Mouse (Mus musculus): ENCODE data around the gene Cacna1d.

Gene Cacna1d

DNA sequence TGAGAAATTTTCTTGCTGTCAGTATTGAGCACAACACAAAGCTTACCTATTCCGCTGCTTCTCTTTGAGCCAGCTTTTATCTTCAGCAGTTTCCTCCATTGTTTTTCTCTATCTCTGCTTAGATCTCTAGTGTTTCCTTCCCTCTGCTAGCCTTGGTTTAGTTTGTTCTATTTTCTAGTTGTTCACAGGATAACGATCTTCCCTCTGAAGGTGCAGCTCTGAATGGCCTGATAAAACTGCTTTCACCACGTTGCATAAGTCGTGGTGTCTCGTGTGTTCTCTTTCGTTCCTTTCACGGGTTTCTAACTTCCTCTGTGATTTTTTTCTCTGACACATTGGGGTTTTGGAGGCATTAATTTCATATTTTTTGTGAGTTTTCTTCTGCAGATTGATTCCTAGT lies 466.9 kb downstream of the Cacna1d start:
- peak; percentile 55 for DNase-seq (ENCODE audit: low read depth, low spot score)

DNA sequence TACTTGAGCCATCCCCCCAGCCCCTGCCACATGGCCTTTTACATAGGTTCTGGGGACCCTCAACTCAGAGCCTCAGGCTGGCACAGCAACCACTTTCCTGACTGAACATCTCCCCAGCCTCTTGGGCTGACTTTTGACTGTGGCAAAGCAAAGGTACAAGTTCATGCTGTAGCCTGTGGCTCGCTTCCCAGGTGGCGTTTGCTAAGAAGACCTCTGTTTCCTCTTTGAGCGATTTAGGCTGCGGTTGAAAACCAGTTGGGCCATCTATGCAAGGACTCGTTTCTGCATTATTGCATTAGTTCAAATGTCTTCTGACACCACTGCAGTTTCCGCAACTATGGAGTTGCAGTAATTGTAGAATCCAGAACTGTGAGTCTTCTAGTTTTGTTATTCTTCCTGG lies 468.8 kb downstream of the Cacna1d start:
- DNase-seq (ENCODE audit: low read depth, low spot score) = no peak

DNA sequence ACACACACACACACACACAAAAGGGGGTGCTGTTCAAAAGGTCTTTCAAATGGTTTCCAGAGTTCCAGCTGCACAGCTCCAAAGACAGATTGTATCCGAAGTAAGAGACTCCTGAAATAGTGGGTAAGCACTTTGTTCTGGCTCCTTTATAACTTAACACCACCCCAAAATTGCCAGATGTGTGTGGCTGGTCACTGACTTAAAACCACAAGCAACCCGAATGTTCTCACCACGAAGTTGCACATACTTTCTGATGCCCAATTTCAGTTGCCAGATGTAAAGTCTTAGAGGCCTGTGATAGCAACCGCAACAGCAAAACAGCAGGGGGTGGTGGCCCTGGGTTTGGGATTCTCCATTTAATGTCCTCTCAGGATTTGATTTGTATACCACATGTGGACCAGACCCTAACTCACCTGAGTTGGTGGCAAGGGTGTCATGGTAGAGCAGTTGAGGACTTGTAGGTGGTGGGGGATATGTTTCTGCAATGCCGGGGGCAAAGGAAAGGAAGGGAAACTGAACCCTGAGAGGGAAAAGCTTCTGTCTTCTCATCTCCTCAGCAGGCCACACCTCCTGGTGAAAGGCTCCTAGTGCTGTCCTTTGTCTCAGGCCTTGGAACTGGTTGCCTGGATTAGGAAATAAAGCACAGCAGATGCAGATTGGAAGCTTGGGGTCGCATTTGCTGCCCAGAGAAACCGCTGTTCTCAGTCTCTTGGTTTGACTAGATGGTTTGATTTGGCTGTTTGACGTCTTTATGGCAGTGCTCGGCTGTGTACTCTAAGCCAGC lies 471.3 kb downstream of the Cacna1d start:
- no peak for DNase-seq (ENCODE audit: low read depth, low spot score)

DNA sequence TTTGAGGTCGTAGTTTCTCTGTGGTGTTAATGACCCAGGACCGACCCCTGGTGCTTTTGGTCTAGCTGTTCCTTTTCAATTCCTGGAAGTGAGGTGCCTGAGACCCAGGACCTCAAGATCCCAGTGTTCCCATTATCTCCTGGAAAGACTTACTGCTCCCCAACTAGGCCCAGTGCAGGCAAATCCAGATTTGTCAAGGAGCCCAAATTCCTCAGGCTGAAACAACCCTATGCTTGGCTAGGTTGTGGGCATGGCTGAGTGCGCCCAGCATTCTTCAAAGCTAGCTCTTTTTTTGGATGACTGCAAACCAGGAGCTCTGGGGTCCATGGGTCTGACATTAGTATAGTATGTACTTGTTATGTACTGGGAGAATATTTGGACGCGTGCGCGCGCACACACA lies 471.9 kb downstream of the Cacna1d start:
- no peak for DNase-seq (ENCODE audit: low read depth, low spot score)

DNA sequence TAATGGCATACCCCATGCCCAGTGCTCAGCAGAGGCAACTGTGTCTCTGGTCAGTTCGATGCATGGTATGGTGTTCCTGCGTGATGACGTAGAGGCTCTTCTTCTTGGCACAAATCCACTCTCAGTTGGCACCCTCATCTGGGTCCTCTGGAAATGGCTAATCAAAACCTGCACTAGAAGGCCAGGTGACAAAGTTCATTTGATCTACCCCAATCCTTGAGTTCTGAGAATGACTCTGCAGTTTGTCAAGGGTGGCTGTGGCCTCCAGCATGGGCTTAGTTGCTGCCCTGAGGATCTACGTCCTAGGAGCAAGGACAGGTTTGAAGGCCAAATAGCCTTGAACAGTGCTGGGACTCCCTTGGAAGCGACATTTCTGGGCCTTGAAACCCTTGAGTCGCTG lies 472.4 kb downstream of the Cacna1d start:
- no peak for DNase-seq (ENCODE audit: low read depth, low spot score)

DNA sequence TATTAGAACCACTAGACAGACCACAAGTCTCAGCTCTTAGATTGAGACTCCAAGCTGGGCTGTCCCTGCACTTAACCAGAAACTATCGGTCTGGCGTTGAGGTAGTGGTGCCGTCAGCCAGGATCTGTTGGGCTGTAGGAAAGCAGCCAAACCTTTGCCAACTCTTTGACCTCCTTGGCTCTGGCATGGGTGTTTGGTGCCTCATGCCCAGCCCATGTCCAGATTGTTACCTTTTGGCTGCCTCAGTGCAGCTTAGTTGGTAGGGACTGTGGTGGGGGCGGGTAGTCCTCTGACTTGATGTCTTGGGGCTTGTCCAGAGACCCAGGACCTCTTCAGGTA lies 472.8 kb downstream of the Cacna1d start:
- DNase-seq (ENCODE audit: low read depth, low spot score) = no peak

DNA sequence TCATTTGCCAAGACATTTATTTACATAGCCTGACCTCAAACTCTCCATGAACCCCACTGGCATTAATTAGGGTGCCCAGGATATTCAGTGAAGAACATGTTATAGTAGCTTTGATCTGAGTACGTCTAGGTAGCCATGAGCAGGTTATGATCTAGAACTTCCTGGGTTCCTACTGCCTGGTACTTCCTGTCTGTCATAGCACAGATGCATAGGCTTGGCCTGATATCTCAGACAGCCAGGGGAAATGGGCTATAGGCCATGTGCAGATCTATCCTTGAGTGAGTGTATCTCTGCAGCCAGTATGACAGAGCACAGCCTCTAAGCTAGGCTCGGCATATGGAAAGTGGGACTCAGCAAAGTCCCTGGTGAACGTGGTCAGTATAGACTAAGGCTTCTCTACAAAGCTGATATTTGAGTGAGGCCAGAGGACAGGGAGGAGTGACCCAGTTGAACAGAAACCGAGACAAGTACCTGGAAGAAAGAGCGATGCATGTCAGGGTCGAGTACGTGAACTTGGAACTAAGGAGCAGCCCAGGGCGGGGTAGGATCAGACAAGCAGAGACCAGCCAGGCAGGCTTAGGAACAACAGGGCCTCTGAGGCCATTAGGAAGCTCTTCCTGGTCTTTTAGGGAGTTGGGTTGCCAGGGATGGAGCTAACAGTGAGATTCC lies 473.3 kb downstream of the Cacna1d start:
- DNase-seq (ENCODE audit: low read depth, low spot score) = peak; percentile 22

DNA sequence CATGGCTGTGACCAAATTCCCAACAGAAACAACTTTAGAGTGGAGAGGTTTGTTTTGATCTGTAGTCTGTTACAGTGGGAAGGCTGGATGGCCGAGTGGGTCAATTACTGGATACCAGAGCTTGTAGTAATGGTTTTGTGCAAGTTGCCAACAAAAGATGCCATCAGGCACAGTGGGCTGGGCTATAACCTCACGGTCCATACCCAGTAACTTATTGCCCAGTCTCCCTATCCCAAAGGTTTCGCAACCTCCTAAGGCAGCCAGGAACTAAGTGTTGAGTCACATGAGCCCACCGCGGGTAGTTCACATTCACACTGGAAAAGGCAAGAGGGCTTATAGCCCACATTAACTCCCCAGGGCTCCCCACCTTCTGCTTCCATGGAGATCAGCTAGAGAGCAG lies 474.6 kb downstream of the Cacna1d start:
- no peak for DNase-seq (ENCODE audit: low read depth, low spot score)

DNA sequence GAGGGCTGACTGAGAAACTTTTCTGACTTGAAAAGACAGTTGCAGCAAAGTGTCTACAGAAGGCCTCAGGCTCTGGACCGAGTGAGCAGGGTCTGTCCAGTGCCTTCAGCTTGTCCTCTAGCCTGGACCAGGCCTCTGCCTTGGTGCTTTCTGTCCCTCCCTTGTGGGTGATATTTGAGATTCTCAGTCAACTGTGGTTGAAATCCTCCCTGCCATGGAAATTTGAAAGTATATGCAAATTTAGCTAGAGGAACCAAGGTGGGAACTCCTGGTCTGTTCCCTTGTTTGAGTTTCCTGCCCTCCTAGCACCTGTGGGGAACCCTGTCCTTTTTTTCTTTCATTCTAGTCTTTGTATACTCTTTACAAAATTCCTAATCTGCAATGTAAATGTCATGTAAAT lies 476.2 kb downstream of the Cacna1d start:
- DNase-seq (ENCODE audit: low read depth, low spot score) = no peak

DNA sequence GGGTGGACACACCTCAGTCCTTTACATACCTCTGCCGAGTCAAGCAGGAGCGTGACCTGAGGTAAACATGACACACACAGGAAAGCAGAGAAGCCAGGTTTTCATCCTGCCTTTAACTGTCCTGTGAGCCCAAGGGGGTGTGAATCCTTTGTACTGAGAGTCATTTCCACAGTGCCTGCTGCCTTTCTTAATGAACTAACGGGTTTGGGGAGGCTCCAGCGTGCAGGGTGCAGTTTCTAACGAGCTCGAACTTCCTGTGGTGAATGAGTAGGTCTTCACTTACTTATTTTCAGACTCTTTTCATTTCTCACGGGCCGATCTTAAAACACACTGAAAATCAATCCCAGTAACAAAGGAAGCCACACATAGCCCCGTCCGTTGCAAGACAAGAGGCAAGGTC lies 476.8 kb downstream of the Cacna1d start:
- peak; percentile 53 for DNase-seq (ENCODE audit: low read depth, low spot score)

DNA sequence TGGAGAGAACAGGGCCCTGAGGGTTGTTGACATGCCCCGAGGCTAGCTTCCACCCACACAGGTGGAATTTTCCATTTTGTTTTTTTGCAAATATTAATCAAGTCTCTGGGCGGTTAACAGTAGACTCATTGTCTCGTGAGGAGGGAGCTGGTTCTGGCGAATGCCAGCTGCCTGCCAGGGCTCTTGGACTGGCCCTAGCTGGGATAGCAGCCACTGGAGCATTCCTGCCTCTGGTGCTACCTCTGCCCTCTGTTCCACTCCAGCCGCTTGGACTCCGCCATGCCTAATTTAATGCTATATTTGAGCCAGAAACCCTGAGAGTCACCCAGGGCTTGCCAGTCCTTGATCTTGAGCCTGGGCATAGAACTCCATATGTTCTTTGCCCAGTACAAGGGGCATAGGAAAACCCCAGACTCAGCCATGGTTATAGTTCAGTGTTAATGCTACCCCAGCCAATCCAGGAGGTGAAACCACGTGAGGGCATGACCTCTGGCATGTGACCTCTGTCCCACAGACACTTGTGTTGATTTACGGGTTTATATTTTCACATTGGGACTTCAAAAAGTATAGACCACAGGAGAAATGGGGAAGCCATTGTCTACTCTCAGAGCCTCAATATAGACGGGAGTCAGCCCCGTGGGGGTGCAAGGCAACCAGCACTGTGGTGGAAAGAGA lies 479.2 kb downstream of the Cacna1d start:
- DNase-seq (ENCODE audit: low read depth, low spot score) = peak; percentile 29

DNA sequence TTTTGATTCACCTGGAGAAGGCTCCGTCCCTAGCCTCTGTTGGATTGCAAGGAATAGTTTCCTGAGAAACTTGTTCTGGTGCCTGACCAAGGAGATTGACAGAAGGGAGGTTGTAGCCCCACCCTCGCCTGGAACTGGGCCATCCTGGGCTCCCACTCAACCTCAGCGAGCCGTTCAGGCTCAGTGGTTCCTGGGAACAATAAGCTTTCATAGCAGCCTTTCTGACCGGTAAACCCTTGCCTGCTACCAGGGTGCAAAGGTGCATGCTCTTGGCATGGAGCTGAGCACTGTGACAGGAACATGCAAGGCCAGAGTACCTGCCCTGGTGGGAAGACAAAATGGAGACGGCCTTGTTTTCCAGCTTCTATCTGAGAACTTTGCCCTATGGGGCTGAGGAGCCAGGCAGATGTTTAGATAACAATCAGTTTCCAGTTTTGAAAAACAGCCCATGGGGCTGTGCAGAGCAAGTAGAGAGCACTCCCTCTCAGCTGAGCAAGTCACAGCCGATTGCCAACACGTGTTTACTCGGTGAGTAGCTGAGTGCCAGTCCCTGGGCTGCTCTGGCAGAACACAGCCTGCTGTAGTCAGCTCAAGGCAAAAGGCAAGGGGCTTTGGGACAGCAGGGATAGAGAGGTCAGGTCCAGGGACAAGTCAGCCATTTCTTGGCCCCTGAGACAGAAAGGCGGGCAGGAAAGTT lies 481.2 kb downstream of the Cacna1d start:
- DNase-seq (ENCODE audit: low read depth, low spot score) = peak; percentile 27

DNA sequence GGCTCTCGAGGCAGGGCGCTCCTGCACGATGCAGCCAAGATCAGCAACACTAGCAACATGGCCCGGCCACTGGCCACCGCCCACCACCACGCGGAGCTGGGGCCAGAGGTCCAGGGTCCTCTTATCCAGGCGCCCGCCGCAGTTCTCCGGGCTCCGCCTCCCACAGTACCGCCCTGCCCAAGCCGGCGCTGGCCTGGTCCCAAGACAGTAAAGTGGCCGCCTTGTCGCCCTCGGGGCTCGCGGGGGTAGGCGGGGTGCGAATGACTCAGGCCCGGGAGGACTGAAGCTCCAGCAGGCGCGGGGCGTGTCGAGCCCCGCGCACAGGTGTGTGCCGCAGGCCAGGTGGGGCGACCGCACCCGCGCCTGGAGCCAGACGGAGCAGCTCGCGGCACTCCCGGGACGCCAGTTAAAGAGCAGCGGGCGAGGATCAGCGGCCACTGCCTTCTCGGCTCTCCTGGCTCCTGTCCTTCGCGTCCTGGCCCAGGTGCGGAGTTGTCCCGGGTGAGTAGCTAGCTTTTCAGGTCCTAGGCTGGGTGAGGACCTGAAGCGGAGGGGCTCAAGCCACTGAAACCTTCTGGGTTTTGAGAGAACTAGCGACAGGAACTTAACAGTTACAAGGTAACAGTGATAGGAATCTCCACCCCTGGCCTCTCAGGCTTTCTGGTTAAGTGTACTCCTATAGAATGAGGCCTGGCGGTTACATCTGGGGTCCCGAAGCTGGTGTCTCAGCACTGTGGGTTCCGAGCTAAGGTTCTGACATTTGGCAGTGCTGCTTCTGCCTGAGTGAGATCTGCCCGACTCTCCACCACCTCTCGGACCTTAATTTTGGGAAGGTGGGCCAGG lies 482.3 kb downstream of the Cacna1d start, which contains the start of the genes Il17rb and Chdh:
Gene Il17rb, minus strand, starts transcription at position 164 of the 843 bp plus-strand sequence.
Gene Chdh, plus strand, starts transcription at position 291 of the 843 bp plus-strand sequence.
- DNase-seq (ENCODE audit: low read depth, low spot score) = peak; percentile 47

DNA sequence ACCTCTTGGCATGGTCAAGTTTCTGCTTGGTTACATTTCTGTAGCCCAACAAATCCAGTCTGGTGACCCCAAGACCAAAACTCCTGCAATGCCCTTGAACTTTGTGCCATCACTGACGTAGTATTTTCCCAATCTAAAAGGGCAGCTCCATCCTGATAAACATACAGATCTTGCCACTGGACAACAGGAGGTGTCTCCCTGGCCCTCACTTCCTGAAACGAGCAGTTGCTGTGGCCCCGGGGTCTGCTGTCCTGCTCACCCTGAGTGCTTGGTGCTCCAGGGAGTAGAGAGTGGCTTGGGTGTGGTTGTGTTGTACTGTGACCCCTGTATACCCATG lies 491.8 kb downstream of the Cacna1d start:
- no peak for DNase-seq (ENCODE audit: low read depth, low spot score)

DNA sequence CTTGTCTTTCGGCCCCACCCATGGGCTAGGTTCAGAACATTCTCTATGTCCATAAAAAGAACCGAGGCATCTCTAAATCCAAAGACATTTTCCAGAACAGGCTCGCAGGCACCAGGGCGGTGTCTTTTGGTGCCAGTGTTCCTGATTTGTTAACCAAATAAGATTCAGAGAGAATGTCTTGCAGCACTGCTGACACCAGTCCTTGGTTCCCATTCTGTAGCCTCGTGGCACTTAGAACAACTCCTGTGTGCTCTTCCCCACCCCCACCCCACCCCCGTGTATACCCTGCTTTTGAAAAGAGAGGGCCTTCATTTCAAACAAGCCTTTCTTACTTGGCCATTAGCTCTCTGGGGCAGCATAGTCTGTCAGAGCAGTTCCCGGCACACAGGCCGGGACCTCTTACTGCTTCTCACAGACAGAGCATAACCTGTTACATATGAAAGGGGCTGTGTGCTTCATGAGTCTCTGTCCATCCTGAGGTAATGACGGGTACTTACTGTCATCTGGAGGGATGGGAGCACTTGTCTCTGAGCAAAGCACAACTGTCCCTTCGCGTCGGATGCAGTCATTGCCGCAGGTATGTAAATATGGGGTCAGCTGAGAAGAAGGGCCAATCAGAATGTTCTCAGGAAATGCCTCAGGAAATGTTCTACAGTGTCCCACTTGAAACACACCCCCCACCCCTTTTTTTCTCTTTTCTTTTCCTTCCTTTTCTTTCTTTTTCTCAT lies 492.3 kb downstream of the Cacna1d start:
- no peak for DNase-seq (ENCODE audit: low read depth, low spot score)

DNA sequence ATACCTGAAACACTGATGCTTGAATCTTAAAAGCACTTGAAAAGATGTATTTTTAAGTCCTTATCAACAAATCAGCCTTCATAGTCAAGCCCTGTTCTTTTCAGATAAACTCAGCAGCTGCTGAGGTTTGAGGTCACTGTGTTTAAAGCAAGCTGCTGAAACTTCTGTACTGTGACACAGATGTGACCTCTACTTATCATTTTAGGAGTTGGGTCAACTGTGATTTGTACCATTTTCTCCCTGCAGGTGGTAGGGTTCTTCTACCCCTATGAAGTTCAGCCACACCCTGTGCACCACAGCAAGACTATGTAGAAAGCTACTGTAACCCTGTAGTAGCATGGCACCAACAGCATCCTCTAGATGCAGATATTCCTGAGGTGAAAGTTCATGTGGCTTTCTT lies 493.9 kb downstream of the Cacna1d start:
- DNase-seq (ENCODE audit: low read depth, low spot score) = no peak

DNA sequence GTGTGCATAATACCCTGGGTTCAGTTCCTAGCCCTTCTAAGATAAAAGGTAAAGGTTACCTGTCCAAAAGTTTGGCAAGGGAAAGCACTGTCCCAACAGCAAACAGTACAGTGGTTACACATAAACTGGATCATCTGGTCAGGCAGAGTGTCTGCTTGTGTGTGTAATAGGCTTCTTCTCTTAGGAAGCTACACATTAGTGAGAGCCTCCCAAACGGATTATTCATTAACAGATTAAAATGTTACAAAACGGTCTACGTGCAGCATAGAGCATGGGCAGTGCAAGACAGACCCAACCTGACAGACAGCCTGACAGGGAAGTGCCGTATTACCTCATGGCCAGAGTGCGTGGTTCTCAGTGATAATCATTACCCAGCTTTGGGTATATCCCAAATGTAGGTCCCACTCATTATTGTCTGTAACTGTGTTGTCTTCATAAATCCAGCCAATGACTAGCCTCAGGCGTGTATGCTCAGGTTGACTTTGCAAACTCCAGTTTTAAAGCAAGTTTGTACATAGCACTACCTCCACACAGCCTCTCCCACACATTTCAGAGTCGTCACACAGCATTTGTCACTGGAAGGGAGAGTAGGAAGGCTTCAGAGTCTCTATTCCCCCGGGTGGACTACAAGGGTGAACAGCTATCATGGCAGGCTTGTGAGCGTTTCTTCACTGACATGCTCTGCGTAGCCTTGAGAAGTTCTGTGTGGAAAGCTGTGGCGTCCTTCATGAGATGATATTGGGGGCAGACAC lies 495.1 kb downstream of the Cacna1d start:
- DNase-seq (ENCODE audit: low read depth, low spot score) = no peak

DNA sequence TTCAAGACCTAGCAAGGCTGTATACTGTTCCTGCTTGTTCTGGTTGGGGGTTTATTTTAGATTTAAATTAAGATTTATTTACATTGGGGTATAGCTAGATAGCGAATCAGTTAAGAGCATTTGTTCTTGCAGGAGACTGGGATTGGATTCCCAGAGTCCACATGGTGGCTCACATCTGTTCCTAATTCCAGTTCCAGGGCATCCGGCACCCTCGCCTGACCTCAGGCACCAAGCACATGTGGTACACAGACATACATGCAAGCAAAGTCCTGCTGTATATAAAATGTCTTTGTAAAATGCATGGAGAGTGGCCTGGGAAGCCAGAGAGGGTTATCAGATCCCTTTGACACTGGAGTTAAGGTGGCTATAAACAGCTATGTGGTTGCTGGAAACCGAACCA lies 496.3 kb downstream of the Cacna1d start:
- DNase-seq (ENCODE audit: low read depth, low spot score) = no peak
